Mouse (Mus musculus) cortical plate, adult 2 months (tissue): ENCODE data around the gene Dnajb2.

Experiments
- CTCF ChIP-seq: fragments of 200-500 bp; IDR thresholded peaks from 2 replicates; pipeline ENCODE4 v1.5.1; 2011; ENCODE audit warnings: mild to moderate bottlenecking, control low read depth, low read length; ENCODE audit not compliant: insufficient read depth; ENCODE audit errors: extremely low read depth
- POLR2A ChIP-seq: fragments of 200-500 bp; IDR thresholded peaks from 2 replicates; pipeline ENCODE4 v1.6.1; 2011; ENCODE audit warnings: mild to moderate bottlenecking, low read length, control low read depth; ENCODE audit not compliant: insufficient read depth; ENCODE audit errors: extremely low read depth

DNA sequence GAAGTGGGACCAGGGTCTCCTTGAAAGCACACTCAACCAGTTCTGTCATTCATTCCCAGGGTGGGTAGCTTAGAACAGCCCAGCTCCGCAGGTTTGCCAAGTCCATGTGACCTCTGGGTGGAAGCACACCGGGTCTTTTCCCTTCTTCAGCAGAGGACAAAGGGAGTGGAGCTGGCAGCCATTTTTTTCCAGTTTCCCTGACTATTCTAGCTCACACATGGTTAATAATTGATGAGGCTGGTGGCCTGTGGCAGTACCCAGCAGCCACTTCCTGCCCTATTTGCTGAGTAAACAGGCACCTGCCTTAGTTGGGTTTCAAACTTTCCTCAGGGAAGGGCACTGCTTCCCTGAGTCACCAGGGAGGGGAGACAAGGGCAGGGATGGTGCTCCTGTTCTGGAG lies 21.8 kb upstream of the Dnajb2 start:
- no peak for TF ChIP-seq CTCF
- TF ChIP-seq POLR2A = 0 out of 2 replicates have a peak, but pooled peaks have one; percentile 7
